Mouse (Mus musculus): ENCODE data around the gene Scaf4.

GRCm38 (mm10) chr16:90204868-90205267 lies 79.4 kb downstream of the Scaf4 start:
- TF ChIP-seq EP300 (IDR thresholded peaks at IDR 0.05; ENCODE audit: low read depth) (no peak), CTCF (IDR thresholded peaks at IDR 0.05; ENCODE audit: low read depth) (no peak)
